Mouse (Mus musculus): ENCODE measurements around the gene Ubl7.

The Ubl7 gene

DNA sequence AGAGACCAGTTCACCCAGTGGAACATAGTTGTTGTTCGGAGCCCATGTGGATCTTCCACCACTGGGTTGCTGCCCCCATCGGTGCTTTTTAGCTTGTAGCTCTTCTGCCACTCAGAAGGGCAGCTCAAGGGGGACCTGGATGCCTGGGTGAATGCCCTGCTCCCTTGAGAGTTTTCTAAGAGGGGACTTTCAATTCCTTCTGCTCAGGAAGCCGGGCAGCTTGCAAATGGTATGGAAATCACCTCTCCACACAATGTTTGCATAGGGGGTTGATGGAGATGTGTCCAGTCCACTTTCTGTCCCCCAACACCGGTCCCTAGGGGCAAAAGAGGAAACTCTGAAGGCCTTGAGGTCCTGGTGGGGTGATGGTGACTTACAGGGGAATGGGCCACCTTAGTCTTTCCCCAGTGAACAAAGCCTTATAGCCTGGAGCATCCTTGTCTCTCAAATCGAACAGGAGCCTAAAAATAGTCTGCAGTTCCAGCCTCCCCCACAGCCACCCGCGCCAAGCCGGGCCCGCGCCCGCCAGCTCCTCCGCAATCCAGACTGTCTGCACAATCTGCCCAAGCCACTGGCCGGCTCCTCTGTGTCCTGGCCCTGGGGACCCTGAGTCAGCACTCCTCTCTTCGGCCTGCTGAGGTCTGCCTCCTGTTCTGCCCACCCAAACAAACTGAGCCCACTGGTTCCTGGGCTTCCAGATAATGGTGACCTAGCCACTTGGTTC, 56.6 kb downstream of the Ubl7 start:
- DNase-seq (ENCODE audit: low spot score) = peak; percentile 72

DNA sequence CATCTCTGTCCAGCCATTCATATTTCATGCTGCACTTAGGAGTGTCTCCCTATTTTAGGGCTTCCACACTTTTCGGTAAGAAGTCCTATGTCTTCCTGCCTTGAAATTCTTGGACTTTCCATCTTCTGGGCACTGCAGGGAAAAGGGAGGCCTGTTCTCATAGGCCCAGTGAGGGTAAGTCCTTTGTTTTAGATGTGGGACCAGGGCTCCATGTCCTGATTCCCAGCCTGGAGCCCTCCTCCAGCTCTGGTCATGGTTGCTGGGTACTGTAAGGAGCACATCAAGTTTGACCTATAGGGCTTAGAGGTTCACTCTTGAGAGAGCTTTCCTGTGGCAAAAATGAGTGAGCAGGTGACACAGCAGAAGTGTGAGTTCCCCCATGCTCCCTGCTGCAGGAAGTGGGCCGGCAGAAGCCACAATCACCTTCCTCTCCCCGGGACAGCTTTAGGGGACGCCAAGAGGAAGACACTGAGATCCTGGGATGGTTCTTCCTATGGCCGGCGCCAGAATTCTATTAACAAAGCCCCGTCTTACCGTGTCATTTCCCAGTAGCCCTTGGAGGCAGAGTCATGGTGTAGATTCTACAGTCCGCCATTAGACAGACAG, 57.5 kb downstream of the Ubl7 start:
- no peak for DNase-seq (ENCODE audit: low spot score)

DNA sequence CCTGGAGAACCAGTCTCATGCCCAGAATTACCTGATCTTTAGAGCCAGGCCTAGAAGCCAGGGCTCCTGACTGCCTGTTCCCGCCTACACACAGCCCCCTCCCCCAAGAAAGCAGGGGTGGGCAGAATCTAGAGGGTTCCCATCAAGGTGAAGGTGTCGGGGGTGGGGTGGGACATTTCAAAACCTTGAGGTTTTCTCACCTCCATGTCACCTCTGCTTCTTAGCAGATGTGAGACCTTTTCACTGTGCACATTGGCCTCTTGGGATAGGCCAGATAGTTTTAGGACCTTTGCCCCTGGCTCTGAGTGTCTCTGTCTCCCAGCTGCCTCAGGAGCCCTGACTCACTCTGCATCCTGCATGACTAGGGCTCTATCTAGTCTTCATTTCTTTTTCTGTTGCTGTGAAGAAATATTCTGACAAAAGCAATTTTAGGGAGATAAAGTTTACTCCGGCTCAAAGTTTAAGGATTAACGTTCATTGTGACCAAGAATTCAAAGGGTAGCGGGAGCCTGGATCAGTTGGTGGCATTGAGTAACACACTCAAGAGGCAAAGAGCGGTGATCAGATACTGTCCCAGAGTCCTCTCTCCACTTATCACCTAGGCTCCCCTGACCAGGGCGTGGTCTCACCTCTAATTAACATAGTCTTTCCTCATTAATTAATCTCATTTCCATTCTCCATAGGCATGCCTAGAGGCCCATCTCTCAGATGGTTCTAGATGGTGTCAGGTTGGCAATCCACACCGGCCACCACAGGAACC, 58.2 kb downstream of the Ubl7 start:
- DNase-seq (ENCODE audit: low spot score) = no peak

- DNase-seq (ENCODE audit: low spot score) = no peak
Observed at GRCm38 (mm10) chr9:57969736-57970495, 59.1 kb downstream of the Ubl7 start.

DNA sequence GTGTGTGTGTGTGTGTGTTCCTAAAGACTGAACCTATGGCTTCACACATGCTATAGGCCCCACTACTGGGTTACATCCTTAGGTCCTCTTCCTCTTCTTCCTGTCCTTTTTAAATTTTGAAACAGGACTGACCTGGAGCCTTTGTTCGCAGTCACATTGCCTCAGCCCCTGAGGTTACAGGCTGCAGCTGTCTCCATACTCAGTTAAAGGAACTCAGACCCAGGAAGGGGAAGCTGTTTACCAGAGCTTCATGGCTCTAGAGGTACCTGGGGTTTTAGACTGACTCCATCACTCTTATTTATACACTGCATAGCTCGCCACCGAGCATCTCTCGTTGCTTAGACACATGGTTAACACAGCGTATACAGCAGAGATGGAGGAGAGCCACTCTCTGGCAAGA, 60.6 kb downstream of the Ubl7 start:
- DNase-seq (ENCODE audit: low spot score) = no peak

- no peak for DNase-seq (ENCODE audit: low spot score)
Observed at GRCm38 (mm10) chr9:57972141-57972591, 61.4 kb downstream of the Ubl7 start.

DNA sequence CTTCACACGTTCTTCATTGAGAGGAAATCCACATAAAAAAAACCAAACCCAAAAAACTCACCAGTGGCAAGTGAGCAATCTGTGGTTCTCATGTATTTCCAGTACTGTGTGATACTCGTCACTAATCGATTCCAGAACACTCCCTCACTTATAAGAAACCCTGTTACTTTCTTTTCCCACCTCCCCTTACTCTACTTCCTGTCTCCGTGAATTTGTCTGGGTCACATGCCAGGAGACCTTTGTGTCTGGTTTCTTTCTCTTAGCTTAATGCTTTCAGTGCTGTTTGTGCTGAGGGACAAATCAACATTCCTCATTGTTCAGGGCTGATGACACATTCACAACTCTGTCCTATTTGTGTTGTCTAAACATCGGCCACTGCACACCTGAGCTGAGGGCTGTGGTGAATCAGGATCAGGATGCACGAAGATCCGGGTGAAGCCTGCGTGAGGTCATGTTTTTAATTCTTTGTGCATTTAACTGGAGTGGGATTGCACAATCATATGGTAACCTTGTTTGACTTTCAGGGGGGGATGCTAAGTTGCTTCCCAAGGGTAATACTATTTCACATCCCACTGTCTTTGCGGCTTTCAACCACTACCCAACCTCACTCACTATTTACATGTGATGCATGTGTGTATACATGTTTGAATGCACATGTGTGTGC, 62.1 kb downstream of the Ubl7 start:
- DNase-seq (ENCODE audit: low spot score) = no peak

DNA sequence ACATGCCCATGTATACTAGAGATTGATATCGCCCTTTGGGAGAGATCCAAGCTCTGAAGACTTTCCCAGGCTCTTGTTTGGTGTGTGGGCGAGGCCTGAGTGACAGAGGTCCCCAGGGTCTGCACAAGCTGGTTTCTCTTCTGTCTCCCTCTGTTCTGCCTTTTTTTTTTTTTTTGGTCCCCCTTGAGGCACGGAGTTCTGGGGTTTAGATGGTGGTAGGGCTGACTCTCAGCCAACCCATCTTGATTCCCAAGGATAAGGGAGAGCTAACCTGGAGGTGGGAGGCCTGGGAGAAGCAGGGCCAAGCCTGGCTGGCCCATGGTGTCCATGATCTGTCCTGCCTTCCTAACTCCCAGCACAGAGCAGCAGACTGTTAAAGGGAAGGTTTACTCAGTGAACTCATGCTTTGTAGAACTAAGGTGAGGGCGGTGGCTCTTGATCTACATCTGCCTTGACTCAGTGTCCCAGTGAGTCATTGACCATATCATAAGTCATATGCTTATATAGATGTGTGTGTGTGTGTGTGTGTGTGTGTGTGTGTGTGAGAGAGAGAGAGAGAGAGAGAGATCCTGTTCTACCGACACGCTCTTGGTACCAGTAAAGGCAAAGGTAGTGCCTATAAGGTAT, 62.8 kb downstream of the Ubl7 start:
- no peak for DNase-seq (ENCODE audit: low spot score)

DNA sequence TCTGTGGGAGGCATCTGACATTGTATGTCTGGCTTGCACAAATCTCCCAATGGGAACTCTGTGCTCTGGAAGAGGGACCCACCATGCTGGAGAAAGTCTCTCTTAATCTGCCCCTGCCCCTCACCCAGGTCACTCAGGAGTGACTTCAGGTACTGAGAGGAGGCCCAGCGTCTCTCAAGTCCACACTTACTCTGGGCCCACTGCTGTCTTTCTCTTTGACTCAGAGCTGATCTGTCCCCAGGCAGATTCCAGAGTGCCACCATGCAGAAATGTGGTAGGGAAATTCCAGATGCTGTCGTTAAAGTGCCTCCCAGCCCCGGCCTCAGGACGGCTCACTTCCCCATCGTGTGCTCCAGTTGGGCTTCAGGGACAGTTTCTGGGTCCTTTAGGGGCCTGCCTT, 63.4 kb downstream of the Ubl7 start:
- DNase-seq (ENCODE audit: low spot score) = no peak

GRCm38 (mm10) chr9:57975200-57975821, 64.5 kb downstream of the Ubl7 start:
- no peak for DNase-seq (ENCODE audit: low spot score)

- no peak for DNase-seq (ENCODE audit: low spot score)
Observed at GRCm38 (mm10) chr9:57978025-57978424, 67.2 kb downstream of the Ubl7 start.

- no peak for DNase-seq (ENCODE audit: low spot score)
Observed at GRCm38 (mm10) chr9:57978858-57979257, 68.1 kb downstream of the Ubl7 start.

Data from ovary, postnatal 36 days (tissue).